Mouse (Mus musculus): ENCODE results near the gene Mrc1. TPM values are rescaled to one million over a fixed set of nuclear protein-coding genes. Genes with fewer than 3 reads are reported as not detected.
A peak's percentile ranks its signal among the peaks of the same experiment; 100 is the strongest.
"Not testable (repeated sequence)": the region's sequence is repeated elsewhere in the genome, so short reads cannot be mapped to it uniquely, and the experiment has no call there.

Mrc1 gene
- polyA plus RNA-seq (2017; shearing (Covaris generic)): under 1 TPM in 2 of 3 experiments, not detected in 1; 0.12 to 0.26 TPM

GRCm38 (mm10) chr2:14229149-14229548 is at the start of gene Mrc1:
Gene Mrc1 (plus strand): TSS chr2:14229392.
- ATAC-seq: no peak

GRCm38 (mm10) chr2:14184375-14184774 is 44.8 kb upstream of the Mrc1 start:
- ATAC-seq: no peak

- ATAC-seq: no peak
These were observed 38.5 kb upstream of the Mrc1 start for GRCm38 (mm10) chr2:14190684-14191083.

- ATAC-seq: no peak
These were observed 37.6 kb upstream of the Mrc1 start for GRCm38 (mm10) chr2:14191601-14192000.

DNA sequence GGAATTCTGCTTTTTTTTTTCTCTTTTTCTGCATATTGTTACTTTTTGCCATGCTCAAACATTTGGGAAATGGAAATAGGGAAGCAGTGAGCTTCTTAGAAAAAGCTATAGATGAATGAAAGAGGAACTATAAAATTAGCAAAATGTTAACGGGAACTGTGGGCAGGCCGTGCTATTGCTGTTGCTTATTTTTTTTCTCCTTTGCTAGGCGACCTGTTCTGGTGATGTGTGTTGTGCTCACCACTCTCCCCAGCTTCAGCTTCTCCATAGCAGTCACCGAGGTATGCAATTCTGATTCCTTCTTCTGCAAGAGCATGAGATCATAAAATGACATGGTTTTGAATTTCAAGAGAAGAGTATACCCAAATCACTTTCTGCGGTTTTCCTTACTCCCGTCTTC is 37.1 kb upstream of the Mrc1 start:
- ATAC-seq: no peak

DNA sequence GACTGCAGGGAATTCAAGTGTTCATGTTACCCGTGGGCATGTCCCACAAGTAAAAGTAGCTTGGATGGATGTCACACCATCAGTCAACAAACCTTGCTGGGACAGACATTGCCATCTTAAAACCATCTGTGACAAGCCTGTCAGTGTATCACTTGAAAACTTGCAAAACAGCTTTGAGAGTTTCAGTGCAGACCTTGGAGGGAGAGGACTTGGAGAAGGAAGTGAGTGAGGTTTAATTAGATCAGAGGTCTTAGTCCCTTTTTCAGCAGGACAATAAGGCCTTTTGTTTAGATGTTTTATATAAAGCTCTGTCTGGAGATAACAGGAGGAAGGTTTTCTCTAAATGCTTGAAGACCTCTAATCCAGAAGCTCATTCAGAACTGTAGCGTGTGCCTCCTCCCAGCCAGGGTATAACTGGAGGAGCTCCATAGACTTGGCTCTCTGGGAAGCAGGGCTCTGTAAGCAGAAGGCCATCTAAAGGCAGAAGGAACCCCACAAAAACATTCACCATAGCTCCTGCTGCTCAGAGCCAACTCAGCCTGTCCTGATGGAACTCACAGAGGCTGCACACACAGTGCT is 30.8 kb upstream of the Mrc1 start:
- ATAC-seq: not testable (repeated sequence)

GRCm38 (mm10) chr2:14199621-14200020 is 29.6 kb upstream of the Mrc1 start:
- no peak for ATAC-seq

- not testable (repeated sequence) for ATAC-seq
These were observed 28.2 kb upstream of the Mrc1 start for GRCm38 (mm10) chr2:14200879-14201445.

DNA sequence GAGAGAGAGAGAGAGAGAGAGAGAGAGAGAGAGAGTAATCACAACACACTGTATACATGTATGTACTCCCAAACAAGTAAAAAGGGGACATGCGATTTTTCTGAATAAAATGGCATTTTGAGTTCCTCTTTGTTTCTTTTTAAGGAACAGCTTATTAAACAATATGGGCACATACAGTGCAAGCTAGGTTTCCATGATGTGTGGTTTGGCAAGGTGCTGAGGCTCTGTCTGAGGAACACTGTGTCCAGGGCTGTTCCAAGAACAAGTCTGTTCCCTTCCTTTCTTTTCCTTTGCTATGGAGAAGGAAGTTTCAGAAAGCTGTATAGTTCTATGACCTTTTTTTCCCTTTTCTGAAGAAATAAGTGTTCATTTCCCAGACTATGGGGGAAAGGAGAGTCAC is 24.9 kb upstream of the Mrc1 start:
- ATAC-seq: no peak

- ATAC-seq: no peak
These were observed 22.4 kb upstream of the Mrc1 start for GRCm38 (mm10) chr2:14206798-14207197.

DNA sequence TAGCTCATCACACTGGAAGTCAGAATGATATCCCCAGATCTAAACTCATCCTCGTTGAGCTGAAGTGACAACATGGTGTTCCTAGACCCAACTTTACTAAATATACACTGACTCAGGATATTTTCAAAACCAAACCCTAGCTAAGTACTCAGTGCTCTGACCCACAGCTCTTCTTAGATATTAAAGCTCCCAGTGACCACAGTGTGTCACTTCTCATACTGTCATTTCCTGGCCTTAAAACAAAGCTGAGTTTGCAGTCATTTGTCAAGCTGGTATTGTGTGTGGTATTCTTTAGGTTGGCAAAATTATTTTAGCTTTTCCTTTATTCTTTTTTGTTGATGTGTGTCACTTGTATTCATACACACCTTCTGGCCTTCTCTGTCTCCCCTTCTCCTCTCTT is 18.5 kb upstream of the Mrc1 start:
- no peak for ATAC-seq

GRCm38 (mm10) chr2:14211606-14212005 is 17.6 kb upstream of the Mrc1 start:
- ATAC-seq: no peak

DNA sequence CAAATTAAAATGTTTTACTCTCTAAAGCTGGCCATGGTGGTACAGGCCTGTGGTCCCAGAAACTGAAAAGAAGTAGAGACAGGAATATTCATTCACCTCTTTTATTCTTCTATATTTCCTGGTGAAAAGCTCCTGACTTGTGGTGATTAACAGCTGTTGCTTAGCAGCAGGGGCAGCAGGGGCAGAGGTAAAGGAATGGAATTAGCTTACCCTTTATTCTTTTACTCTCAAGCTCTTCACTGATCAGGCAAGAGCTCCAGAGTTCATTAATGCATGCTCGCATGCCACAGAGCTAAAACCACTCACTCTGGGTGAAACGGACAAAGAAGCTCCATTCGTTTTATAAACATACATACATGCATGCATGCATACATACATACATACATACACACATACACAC is 14.4 kb upstream of the Mrc1 start:
- ATAC-seq: no peak

- no peak for ATAC-seq
These were observed 12.5 kb upstream of the Mrc1 start for GRCm38 (mm10) chr2:14216653-14217052.

- no peak for ATAC-seq
These were observed 11.1 kb upstream of the Mrc1 start for GRCm38 (mm10) chr2:14218126-14218525.

DNA sequence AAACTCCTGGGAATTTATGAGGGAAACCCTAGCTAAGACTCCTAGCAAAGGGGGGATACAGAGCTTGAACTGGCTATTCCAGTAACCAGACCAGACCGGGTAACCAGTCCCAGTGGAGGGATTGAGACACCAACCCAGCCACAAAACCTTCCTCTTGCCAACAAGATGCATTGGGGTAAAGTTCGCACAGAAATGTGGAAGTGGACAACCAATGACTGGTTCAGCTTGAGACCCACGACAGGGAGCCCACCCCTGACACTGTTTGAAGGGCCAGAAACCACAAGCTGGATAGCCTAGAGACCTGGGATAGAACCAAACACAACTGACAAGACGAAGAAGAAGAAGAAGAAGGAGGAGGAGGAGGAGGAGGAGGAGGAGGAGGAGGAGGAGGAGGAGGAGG is 4.8 kb upstream of the Mrc1 start:
- ATAC-seq: no peak

GRCm38 (mm10) chr2:14228495-14228894 is 697 bp upstream of the Mrc1 start:
- no peak for ATAC-seq

DNA sequence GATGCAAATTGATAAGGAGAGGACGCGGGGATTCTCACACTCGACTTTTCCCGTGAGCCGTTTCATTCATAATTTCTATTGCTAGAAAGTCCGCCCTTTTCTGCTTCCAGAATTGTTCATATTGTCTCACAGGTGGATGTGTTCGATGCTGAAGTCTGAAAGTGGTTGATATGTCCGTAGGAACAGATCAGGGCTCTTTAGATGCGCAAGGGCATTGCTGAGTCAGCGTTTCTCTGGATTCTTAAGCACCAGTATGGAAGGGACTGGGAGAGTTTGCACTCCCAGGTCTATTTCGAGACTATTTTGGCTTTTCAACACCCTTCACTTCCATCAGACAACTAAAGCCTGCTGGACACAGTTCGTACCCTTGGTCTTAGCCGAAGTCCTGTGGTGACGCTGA is 787 bp downstream of the Mrc1 start:
- ATAC-seq: no peak

- ATAC-seq: no peak
These were observed 3.7 kb downstream of the Mrc1 start for GRCm38 (mm10) chr2:14232897-14233296.

DNA sequence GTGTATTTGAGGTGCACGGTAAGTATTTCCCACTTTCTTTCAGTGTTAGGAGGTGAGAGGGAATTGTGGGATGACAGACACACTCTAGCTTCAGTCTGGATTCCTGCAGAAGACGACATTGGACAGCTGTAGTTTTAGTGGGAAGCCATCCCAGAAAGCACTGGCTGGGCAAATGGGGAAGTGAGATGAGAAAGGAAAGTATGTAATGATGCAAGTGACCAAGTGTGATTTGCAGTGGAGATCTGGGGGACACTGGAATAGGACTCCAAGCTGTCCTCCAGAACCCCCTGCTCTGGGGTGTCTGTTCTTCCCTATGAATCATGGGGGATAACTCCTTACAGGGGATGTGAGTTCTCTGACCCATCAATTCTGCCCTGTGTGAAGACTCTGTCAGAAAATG is 4.8 kb downstream of the Mrc1 start:
- no peak for ATAC-seq

DNA sequence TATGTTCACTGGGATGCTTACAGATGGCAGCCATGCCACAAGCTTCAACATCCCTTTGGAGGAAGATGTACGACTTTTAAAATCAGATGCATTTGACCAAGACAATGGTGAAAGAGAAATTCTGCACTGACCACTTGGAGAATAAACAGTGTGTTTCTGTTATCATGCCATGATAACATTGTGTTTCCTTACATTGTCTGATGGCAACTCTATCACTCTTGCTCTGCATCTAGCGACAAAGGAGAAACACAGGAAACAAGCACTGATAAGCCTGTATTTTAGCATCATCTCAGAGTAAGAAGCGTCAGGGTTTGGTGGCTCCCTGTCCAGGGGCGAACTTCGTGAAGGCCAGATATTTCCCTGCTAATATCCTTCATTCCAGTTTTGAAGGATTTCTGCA is 6.1 kb downstream of the Mrc1 start:
- ATAC-seq: no peak

GRCm38 (mm10) chr2:14236920-14237319 is 7.7 kb downstream of the Mrc1 start:
- no peak for ATAC-seq

- no peak for ATAC-seq
These were observed 8.5 kb downstream of the Mrc1 start for GRCm38 (mm10) chr2:14237723-14238122.

DNA sequence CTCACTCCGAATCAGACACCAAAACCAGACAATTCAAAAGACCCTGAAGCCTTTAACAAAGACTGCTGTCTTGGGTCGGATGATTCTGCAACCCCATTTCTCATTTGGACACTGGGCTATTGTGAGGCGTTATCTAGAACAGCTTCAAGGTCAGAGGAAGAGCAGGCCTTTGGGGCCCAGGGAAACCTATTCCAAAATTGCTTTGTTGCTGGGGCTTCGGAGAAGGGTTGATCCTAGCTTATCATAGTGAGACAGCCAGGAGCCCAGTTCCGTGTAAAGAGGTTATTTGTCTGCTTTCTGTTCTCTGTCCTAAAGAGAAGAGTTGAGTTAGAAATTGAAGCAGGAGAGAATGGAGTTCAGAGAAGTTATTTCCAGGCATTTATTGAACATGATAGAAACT is 10.0 kb downstream of the Mrc1 start:
- ATAC-seq: no peak

GRCm38 (mm10) chr2:14244157-14244556 is 15.0 kb downstream of the Mrc1 start:
- peak; percentile 61 for ATAC-seq
